Mouse (Mus musculus) gastrocnemius, adult 18-20 months (tissue): Measurements from ENCODE around the gene Acap3. TPM values are rescaled to one million over a fixed set of nuclear protein-coding genes. Genes with fewer than 3 reads are reported as not detected.

ENCODE experiments used
- DNase-seq: peaks from one replicate; pipeline ENCODE4 v3.0.0; 2021; ENCODE audit warnings: low spot score
- long read RNA-seq, 2 experiments: library from polyadenylated mRNA; stranded (forward); transcript quantifications; one replicate each; pipeline ENCODE4 v2.0.0; 2021
- total RNA-seq, 2 experiments: library from RNA; stranded (reverse); gene quantifications; 2 replicates each; pipeline ENCODE4 v1.2.3; 2021

Acap3 gene
- total RNA-seq = 1 to 10 TPM; 6.6 to 7.3 TPM
- long read RNA-seq, experiment 1, partial matches to known transcripts = 3 of 19 reads
- long read RNA-seq, experiment 1, other reads (novel, unspliced or antisense) = 16 of 19 reads
- long read RNA-seq, experiment 2, partial matches to known transcripts = 1 of 9 reads
- long read RNA-seq, experiment 2, other reads (novel, unspliced or antisense) = 8 of 9 reads

DNA sequence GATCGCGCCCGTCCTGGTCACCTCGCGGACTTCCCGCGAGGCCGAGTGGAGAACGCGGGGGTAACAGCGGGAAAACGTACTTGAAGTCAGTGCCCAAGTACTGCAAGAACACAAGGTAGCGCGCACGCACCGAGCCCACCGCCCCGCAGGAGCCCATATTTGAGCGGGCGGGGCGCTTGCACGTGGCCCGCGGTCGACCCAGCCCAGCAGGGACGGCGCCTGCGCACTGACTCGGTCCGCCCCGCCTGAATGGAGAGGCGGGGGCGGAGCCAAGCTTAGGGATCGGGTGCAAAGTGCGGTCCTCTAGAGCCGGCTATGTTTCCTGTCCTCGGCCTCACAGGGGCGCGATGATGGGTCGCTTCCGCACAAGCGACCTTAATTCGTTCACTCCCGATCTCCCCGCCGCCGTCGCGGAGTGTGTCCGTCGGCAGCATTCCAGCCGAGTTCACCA is at the start of gene Acap3, which contains the start of gene Pusl1:
Gene Acap3, plus strand, starts transcription at position 272 of the 451 bp plus-strand sequence.
Gene Pusl1, minus strand, starts transcription at position 231 of the 451 bp plus-strand sequence.
- DNase-seq = peak; percentile 96

DNA sequence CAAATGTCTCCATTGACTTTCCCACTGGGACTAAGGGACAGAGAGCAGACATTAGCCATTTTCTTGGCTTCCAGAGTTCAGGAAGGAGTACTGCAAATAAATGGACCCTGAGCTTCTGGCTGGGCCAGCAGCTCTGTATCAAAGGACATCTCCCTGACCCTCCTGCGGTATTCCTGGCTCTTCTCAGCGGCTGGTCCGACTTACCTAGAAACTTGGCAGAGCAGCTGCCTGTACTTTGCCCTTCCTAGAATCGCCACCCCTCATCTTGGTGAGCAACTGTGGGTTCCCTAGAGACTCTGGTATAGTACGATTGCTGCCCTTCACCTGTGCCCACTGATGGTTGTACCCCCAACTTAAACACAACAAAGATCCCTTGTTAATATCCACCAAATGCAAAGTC is 48.4 kb upstream of the Acap3 start:
- DNase-seq = no peak

DNA sequence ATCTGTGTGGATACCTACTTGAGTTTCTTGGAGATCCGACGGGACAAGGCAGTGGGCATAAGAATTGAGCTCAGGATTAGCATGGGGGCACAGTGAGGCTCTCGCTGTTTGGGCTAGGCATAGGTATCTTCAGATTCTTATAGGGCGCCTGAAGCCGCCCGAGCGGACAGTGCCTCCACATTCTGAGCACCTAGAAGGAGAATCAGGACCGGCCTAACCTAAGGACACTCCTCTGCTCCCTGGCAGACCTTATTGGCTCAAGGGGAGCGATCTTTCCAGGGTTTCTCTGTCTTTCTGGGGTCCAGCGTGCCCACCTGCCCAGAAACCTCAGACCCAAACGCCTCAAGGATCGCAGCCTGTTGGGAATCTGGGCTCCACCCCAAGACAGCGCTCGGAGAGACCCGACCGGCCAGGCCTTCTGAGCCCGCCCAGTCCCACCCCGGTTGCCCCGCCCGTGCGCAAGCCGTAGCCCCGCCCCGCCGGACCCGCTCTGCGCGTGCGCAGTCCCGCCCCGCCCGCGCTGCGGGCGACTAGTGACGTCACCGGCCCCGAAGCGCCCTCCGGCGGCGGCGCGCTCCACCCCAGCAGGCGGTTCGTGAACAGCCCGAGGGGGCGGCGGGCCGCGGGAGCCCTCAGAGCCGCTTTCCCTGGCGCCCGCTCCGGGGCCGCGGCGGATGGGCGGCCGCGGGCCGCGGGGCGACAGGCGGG is 44.6 kb upstream of the Acap3 start, which contains the start of gene Dvl1:
Gene Dvl1, plus strand, starts transcription at position 532 of the 708 bp plus-strand sequence.
- peak; percentile 94 for DNase-seq

DNA sequence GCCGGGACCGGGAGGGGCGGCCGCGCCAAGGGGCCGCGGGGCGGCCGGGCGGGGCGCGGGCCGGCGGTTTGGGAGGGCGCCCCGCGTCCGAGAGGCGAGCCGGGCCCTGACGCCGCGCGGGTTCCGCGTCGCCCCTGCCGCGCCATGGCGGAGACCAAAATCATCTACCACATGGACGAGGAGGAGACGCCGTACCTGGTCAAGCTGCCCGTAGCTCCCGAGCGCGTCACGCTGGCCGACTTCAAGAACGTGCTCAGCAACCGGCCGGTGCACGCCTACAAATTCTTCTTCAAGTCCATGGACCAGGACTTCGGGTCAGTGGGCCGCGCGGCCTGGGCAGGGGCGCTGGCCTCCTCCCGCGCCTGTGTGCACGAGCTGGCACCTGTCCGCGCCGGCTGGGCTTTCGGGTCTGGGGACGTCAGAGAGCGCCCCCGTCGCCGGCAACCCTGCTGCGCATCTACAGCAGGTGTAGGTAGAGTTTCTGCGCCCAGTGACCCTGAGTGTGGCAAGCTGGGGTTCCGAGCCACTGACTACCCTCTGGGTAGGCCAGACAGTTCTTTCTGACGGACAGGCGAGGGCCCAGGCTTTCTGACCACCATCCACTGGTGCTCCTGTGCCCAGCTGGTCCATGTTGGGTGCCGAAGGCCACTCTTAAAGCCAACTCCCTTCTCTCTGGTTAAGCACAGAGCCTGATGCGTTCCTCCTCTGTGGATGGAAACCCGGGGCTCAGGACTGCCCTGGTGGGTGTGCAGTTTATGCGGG is 43.9 kb upstream of the Acap3 start:
- DNase-seq = peak; percentile 42

DNA sequence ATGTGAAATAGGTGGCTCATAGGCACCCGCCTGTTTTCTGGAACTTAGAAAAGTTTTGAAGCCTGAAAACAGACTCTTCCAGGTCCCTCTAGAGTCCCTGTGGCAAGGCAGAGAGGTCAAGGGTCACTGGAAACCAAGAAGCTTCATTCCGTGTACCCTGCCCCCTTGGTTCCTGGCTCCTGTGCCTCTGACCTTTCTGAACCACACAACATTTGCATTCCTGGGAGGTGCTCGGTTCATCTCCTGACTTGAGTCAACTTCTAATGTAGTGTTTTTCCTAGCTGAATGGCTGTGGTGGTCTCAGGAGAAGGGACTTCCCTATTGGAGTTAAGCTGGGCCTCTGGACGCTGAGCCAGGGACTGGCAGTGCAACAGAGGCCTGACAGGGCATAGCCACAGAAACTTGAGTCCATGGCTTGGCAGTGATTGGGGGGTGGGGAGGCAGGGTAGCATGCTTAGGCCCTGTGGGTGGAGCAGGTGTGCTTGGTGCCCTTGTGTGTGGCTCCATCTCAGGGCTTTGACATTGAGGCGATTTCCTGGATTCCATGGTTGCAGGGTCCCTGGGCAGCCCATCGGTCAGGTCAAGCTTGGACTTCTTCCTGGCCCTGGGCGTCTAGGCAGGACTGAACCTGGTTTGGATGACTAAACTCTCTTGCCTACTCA is 43.1 kb upstream of the Acap3 start:
- peak; percentile 78 for DNase-seq

DNA sequence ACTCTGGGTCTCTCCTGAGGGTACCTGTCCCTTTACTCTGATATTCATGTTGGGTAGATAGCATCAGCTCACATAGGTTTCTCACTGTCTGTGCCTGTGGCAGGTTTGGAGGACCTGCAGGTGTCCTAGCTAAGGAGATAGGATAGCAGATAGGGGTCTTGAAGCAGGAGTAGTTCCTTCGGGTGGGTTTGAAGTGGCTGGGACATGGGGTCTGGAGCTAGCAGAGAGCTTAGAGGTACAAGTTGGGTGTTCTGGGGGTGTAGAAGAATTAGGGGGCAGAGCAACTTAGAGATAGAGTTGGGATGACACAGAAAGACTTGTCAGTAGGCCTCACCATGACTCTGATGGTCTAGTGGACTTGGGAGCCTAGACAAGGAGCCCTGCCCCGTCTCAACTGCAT is 42.2 kb upstream of the Acap3 start:
- no peak for DNase-seq

DNA sequence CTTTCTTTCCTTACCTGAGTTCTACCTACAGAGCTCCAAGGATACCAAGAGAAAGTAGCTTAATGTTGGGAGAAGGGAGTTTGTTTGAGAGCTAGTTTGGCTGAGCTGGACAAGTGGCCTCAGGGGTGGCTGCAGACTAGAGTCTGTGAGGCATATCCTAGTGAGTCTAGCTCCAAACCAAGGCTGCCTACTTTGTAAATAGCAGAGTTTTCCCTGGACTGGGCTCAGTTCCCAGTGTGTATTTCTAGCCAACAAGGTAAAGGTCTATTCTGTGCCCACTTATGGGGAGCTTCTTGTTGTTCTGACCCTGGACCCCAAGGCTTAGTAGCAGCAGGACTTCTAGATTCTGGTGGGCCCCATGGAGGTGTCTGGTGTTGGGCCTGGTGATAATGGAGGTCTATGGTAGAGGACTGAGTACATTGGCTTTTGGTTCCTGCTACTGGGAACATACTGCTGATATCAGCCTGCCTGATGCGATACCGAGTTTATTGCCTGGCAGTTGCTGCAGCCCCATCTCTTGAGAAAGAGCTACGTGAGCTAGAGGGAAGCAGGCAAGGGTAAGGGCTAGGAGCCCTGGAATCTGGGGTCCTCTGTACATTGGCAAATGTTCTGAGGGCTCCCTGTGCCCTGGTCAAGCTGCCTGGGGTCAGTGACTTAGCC is 41.7 kb upstream of the Acap3 start:
- no peak for DNase-seq

DNA sequence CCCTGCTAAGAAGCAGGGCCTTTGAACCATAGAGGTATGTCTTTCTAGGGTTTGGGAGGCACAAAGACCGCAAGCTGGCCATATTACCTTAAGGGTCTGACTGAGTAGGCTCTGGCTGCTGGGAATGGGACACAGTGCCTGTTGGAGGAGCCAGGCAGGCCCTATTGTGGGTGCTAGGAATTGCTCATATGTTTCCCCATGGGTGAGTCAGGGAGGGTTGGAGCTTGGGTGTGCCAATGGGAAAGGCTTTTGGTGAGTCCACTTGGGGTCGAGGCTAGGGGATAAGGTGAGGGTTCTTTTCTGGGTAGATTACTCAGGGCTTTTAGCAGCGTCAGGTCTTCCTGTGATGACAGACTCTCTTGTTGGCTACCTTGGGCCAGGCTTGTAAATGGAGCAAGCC is 40.3 kb upstream of the Acap3 start:
- DNase-seq = no peak

DNA sequence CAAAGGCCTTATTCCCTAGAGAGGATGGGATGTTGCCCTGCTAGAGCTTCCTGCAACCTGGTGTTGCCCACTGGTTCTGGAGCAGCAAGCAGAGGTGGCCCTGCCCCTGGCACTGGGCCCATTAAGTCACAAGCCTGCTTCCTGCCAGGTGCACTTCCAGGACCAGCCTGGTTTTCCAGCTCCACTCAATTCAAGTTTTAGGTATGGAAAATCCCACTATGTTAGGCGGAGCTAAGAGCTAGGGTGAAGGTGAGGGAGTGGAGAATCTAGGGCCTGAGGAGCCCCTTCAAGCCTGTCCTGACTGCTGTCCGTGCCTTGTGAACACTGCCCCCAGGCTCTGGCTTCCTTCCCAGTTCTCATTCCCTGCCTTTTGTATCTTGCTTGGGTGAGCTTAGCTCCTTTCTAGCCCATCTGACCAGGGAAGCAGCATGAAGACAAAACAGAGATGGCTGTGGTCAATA is 39.6 kb upstream of the Acap3 start:
- DNase-seq = no peak

DNA sequence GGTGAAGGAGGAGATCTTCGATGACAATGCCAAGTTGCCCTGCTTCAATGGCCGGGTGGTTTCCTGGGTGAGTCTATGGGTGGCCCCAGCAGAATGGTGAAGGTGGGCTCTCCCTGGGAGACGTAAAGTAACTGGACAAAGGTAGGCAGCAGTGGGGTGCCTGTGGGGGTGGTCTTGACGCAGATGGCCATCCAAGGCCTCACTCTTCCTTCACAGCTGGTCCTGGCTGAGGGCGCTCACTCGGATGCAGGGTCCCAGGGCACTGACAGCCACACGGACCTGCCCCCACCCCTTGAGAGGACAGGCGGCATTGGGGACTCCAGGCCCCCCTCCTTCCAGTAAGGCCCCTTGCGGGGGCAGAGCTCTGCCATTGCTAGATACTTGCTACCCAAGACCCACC is 38.2 kb upstream of the Acap3 start:
- DNase-seq = no peak

DNA sequence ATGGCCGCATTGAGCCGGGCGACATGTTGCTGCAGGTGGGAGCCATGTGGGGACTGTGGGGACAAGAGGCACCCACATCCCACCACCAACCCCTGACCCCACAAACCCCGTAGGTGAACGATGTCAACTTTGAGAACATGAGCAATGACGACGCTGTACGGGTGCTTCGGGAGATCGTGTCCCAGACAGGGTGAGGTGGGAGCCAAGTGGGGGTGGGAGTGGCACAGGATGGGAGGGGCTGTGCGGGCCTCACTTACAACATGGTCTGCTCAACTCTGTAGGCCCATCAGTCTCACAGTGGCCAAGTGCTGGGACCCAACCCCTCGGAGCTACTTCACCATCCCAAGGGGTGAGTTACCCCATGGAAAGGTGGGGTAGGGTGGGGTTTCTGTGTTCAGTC is 36.6 kb upstream of the Acap3 start:
- DNase-seq = no peak

DNA sequence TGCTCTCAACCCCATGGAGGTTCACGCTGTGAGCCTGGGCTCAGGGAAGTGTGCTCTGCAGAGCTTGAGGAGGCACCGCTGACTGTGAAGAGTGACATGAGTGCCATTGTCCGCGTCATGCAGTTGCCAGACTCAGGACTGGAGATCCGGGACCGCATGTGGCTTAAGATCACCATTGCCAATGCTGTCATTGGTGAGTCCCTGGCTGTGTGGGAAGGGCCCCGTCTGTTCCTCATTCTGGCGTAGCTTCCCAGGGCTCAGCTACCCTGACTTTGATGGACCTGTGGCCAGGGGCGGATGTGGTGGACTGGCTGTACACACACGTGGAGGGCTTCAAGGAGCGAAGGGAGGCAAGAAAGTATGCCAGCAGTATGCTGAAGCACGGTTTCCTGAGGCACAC is 35.6 kb upstream of the Acap3 start:
- no peak for DNase-seq

DNA sequence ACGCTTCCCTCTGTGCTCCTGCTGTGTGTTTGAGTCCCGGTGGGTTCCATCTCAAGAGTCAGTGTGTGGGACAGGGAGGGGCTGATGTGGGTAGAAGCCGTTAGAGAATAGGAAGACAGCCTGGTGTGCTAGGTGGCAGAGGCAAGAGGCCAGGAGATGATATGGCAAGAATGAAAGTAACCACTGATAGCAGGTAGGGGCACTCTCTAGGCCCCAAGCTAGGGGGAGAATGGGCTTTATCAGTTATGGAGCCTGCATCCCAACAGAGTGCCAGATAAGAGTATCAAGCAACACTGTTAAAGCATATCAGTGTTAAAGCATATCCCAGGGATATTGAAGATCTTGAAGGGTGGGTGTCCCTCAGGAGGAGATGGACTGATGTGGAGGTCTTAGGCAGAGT is 34.7 kb upstream of the Acap3 start:
- DNase-seq = no peak

DNA sequence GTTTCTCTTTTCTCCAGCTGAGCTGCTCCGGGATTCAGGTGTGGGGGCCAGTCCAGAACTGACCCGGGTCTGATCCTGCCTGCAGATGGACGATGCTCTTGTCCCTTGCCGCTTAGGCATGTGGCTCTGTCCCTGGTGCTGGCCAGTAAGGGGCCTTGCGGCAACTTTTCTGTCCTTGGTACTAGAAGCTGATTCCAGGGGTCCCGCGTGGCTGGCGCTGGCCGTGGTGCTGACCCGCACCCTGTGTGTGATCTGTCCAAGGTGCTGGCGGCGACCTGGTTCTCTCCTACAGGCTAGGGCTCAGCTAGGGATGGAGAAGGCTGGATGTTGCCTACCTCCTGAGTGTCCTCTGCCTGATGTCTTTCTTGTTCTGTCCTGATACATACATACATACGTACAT is 32.3 kb upstream of the Acap3 start:
- no peak for DNase-seq

DNA sequence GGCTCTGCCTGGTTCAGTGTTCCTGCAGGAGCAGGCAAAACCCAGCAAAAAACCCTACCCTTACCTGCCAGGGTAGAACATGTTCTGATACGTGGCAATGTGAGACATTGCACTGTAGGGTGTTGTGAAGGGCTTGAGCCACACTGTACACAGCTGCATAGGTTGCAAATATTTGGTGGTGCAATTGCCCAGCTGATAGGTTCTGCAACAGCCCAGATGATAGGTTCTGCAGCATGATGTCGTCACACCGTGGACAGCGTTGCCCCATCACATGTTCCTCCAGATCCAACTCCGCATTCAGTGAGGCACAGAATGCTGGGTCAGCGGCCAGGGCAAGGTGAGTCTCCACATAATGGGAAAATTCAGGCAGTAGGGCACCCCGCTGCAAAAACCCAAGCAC is 29.8 kb upstream of the Acap3 start:
- no peak for DNase-seq

DNA sequence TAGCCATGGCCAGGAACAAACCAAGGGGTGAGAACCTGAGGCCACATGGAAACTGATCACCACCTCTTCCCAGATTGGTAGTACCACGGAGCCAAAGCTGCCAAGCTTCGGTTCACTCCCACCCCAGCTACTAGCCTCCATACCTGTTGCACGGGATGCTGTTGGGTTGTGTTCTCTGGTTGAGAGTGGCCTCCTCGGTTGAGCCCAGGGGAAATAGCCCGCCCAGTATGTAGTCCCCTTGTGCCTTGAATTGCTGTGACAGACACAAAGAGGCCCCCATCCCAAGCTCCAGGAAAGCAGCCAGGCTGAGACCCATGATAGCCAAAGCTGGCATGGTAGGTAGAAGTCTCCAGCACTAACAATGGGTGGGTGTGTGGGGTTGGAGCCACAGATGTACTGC is 28.6 kb upstream of the Acap3 start, which contains the start of gene Tas1r3:
Gene Tas1r3, minus strand, starts transcription at position 362 of the 400 bp plus-strand sequence.
- no peak for DNase-seq

DNA sequence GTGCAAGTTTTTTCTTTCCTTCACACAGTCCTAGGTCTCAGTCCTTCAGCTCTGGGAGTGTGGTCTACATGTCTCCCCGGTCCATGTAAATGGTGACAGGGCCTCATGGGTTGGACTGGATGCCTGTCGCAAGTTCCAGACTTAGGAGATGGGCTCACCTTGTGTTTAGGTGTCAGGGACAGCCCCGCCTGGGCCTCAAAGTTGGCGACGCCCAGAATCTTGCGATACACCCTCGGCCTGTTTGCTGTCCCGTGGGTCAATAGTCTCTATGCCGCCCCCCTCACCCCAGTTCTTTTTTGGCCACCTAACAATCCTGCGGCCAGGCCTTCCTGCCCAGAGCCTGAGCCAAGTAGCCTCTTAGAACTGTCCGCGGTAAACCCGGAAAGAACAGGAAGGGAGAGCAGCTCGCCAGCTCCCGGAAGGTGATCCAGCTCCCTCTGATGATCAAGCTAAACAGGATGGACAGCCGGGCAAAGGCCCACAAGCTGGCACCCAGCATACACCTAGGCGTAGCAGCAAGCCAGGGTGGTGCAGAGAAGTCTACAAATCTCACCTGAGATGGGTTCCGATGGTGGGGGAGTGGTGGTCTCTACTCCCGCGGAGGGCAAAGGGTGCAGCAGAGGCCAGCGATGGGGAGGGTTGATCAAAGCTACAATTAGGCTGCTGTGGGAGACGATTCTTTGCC is 22.9 kb upstream of the Acap3 start:
- DNase-seq = no peak

DNA sequence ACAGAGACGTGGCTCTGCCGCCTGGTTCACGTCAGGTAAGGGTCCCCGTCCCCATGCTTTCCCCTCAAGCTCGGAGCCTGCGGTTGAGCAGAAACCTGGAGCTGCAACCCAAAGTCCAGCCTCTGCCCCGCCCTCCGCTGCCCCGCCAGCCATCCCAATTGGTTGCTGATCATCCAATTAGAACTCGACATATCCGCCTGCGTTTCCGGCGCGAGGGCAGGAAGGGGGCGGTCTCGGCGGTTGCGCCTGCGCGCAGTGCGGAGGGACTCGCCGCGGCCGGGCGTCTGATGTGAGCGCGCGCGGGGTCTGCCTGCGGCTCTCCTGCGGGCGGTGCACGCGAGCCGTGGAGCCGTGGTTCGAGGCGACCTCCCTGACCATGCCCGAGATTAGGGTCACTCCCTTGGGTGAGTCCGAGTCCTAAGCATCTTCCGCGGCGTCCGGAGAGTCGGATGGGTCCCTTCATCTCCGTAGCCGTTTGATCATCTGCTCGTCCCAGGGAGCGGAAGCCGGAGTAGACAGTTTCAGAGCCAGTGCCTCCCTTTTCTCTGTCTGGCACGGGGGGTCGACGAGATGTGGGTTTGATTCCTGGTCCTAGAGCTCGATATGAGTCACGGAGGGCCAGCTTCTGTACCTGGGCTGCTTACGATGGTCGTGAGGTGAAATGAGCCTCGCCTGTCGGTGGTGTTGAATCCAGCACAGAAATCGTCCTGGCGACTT is 22.1 kb upstream of the Acap3 start, which contains the start of the genes Cptp and Ints11:
Gene Cptp, minus strand, starts transcription at position 124 of the 717 bp plus-strand sequence.
Gene Ints11, plus strand, starts transcription at position 230 of the 717 bp plus-strand sequence.
- DNase-seq = peak; percentile 96

DNA sequence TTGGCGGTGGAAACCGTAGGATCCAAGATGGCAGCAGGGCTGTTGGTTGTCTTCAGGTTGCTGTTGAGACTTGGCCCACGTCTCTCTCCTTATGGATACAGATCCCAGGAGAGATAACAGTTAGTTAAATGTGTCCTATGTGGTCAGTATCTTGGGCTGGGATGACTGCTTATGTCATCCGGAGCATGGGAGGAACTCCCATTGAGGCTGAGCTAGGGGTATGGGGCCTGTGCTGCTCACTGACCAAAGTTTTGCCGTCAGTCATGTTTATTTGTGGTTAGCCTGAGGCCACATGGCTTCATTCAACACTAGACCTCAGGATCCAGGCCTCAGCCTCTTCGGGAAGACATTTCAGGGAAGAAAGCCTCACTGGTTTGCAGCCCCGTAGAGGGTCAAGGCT is 20.2 kb upstream of the Acap3 start:
- no peak for DNase-seq

DNA sequence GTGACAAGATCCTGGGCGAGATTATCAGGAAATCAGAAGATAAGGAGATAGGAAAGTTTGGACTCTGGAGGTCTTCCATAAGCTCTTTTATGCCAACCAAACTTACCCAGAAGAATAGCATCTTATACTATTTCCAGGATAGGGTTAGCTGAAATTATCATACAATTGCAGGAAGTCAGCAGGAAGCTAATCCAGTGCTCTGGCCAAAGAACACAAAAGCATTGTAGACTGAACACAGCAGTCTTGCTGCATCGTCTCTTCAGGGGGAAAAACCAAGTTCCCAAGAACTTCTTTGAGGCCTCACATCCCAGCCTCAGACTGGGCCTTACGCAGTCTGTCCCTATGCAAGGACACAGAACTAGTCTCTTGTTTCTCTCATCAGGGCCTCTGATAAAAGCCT is 8.0 kb upstream of the Acap3 start:
- no peak for DNase-seq
